Mouse (Mus musculus): Measurements from ENCODE around the gene Tmprss15. TPM values are rescaled to one million over a fixed set of nuclear protein-coding genes. Genes with fewer than 3 reads are reported as not detected.

The Tmprss15 gene
- not detected in 2 replicates for total RNA-seq (2021)
- long read RNA-seq, result 0 reads

DNA sequence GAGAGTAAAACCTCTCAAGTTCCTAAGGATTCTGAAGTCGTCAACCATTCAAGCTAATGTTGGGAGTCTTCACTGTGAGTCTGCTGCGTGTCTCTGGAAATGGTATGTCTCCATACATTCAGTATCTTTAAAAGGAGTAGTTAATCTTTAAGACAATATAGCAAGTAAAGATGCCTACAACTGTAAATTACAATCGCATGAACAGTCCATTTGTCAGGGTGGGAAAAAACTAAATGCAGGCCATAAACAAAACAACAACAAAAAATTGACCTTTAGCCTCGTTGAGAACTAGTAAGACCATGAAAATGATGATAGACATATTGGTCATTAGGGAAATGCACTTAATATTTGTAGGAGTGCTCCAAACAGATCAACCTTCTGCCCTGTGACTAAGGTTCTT is at the start of gene Tmprss15:
Gene Tmprss15 (minus strand): TSS at position 101 of the 400 bp plus-strand sequence.
- DNase-seq, result no peak

GRCm38 (mm10) chr16:79114879-79115278 is 24.0 kb upstream of the Tmprss15 start:
- no peak for DNase-seq

GRCm38 (mm10) chr16:79109516-79109915 is 18.6 kb upstream of the Tmprss15 start:
- no peak for DNase-seq

GRCm38 (mm10) chr16:79108969-79109368 is 18.1 kb upstream of the Tmprss15 start:
- DNase-seq, result no peak

DNA sequence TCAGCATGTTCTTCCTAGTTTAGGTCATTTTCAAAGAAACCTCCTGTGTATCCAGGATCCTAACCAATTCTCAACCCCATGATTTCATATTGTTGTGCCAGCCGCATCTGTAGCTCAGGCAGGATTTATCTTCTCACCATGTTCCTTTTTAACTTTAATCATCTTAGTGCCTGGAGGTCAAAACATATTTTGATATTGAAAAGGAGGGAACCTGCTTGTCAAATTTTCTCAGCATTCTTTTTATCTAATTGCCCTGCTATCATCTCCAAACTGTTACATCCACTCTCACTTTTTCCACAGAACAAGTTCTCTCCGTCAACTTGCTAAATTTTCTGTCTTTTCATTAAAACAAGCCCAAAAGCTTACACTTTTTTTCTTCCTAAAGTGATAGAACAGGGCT is 9.4 kb upstream of the Tmprss15 start:
- DNase-seq, result no peak

GRCm38 (mm10) chr16:79098321-79098720 is 7.4 kb upstream of the Tmprss15 start:
- no peak for DNase-seq

GRCm38 (mm10) chr16:79086550-79086949 is 4.3 kb downstream of the Tmprss15 start:
- no peak for DNase-seq

- DNase-seq, result no peak
Measured at GRCm38 (mm10) chr16:79063848-79064247, 27.0 kb downstream of the Tmprss15 start.

- DNase-seq, result peak; percentile 12
Measured at GRCm38 (mm10) chr16:79058775-79059558, 31.9 kb downstream of the Tmprss15 start.

- no peak for DNase-seq
Measured at GRCm38 (mm10) chr16:79032593-79032992, 58.3 kb downstream of the Tmprss15 start.

GRCm38 (mm10) chr16:79002812-79003211 is 88.1 kb downstream of the Tmprss15 start:
- DNase-seq, result no peak

GRCm38 (mm10) chr16:79001679-79002078 is 89.2 kb downstream of the Tmprss15 start:
- no peak for DNase-seq

DNA sequence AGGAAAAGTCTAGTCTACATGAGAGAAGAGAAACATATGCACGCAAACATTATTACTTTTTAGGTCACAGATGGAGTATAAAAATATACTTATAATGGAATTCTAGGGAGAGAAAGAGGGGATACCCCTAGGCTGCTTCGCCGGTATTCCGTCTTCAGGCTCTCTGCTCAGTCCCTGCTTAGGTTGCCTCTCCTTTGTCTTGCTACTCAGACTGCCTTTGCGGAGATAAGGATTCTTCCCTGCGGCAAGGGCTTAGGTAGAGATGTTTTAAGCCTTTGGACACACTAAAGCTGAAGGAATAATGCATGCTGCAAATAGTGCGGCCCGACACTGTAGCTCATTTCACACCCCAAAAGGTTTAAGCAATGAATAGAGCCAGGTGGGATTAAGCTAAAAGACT is 114.5 kb downstream of the Tmprss15 start:
- DNase-seq, result no peak

GRCm38 (mm10) chr16:78974099-78974498 is 116.8 kb downstream of the Tmprss15 start:
- DNase-seq, result no peak

DNA sequence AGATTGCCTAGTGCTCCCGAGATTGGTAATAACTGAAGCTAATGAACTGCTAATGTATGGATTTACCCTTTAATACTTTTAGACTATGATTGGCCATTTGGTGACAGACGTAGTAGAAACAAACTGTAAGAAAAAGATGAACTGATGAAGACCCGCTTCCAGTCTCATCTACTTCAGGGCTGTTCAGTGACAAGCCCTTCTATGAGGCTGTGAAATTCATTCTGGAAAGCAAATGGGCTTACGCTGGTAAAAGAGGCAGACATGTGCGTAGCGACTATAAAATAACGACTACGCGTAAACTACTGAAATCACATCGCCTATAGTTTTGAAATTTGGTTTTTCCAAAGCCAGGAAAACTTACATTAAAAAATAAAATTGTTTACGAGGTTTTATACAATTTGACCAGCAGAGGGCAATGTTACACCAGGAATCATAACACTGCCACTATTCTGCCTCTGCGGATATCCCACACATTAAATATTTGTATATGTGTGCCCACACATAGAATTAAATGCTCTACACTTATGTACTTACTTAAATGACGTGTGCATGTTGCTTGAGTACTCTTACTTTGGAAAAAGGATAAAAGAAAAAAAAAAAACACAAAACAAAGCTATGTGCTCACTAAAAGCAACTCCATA is 121.7 kb downstream of the Tmprss15 start:
- no peak for DNase-seq

DNA sequence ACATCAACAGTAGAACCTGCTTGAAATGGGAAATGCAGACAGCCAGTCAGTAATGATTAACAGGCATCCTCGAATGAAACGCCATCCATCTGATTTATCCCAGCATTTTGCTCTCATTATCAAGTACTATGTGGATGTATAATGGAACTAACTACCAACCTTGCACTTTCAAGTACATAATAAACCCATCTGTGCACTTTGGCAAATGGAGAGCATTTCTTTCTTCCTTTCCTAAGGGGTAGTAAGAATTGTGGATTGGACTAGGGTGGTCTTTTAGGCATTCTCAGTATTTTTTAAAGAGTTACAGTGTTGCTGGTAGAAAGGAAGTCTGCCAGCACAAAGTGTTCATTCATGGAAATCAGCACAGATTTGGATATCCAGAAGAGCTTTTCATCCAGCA is 133.5 kb downstream of the Tmprss15 start:
- no peak for DNase-seq

GRCm38 (mm10) chr16:78950359-78950758 is 140.5 kb downstream of the Tmprss15 start:
- no peak for DNase-seq

DNA sequence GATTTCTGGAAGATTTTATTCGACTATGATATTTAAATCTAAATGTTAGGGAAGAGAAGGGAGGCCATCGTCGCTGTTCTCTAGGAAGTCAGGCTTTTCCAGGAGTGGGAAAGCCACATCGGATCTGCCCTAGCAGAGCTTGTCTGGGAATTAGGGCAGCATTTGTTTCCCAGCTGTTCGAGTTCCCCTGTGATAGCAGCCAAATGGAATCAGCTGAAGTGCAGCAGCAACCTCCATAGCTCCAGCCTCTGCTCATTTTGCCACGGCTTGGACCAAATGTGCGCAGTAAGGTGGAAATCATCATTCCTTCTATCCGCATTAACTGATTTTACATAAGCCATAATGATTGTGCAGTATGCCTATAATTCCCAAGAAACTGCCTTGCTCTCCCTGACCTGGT is 153.1 kb downstream of the Tmprss15 start:
- no peak for DNase-seq

GRCm38 (mm10) chr16:78934298-78934697 is 156.6 kb downstream of the Tmprss15 start:
- no peak for DNase-seq

DNA sequence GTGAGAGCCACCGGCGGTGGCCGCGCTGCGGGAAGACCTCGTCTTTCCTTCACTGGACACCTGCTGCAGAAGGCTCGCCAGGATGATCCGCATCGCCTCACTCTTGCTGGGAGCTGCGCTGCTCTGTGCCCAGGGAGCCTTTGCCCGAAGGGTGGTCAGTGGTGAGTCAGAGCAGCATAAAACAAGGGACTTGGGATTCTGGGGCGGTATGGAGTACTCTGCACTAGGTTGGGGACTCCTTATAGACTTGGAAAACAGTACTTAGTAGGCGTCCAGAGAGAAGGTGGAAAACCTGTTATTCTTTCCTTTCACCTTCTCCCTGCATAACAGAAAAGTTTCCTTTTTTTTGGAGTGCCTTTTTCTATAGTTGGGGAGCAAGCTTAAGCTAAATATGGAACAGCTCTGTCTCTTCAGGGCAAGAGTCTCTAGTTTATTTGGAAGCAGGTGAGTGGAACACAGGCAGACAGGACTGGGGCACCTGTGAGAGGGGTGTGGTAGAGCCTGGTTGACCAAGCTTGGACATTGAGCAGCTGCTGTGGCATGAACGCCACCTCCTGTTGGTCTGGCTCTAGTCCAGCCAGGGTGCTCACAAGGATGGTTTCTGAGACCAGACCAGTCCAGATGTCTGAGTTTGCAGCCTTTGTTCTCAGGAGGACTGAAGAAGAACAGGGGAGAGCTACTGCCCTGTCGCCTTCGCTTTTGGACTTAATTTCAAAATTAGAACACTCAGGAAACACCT is 159.4 kb downstream of the Tmprss15 start:
- DNase-seq, result no peak

DNA sequence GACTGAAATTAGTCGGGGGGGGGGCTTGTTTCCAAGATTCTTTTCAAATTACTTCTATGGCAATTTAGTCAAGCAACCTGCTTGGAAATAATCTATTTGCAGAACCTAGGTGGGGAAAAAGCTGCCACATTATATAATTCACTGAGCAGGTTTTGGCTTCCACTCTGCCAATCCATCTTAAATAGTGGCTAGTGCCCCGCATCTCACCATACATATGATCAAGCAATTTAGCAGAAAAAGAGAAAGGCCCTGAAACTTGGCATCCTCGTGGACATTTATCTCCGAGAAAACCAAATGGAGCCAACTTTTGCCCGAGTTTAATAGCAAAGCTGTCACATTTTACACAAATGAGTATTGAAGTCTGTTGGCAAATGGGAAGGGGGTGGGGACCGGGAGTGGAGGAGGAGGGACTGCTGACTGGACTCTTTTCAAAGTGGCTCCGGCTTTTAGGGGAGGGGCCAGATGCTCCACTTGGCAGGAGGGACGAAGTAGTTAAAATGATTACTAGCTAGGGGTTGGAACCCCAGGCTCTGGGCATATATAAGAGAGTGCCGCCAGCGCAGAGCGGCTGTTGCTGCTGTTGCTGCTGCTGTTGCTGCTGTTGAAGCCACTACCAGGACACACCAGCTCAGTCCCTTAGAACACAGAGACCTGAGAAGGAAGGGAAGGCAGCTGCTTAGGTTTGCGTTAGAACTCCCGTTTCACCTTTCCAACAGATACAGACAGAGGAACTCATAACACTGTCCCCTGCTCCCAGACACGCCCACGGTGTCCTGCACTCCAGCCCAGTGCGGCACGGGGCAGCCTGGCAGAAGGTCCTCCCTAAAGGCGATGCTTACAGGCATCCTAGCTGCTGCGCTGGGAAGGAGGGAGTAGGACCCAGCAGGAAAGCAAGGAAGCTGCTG is 160.3 kb downstream of the Tmprss15 start, which contains the start of gene Chodl:
Gene Chodl (plus strand): TSS at position 567 of the 905 bp plus-strand sequence.
- peak; percentile 15 for DNase-seq

DNA sequence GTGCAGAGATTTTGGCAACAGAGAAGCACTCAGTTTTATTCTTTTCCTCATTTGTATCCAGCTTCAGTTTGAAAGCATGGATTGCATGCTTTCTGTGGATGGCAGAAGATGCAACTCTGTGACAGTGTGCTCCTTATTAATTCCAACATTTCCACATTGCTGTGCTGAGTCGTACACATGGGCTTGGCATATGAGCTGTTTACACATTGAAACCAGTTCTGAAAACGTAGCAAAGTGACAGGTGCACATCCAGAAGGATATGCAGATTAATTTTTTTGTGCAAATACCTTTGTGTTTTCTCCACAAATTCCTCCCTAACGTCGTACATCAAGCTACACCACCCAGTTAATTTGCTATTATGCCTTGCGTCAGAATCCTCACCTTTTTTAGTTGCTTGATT is 168.3 kb downstream of the Tmprss15 start:
- DNase-seq, result no peak

Measured in adrenal gland, postnatal 25 days (tissue).